Mouse (Mus musculus) hindbrain, embryonic 12.5 days (tissue): ENCODE data around the gene 1700057G04Rik. TPM values are rescaled to one million over a fixed set of nuclear protein-coding genes. Genes with fewer than 3 reads are reported as not detected.

ENCODE experiments used
- ATAC-seq: fragments of 200-750 bp; cut with Nextera tagmentation; 2 replicates; pipeline ENCODE4 v1.8.0; 2017; ENCODE audit warnings: moderate TSS enrichment; ENCODE audit not compliant: low FRiP score
- H3K27ac ChIP-seq: fragments of 300-500 bp; sonication (generic); 2 replicates; pipeline ENCODE4 v1.5.1; 2016; ENCODE audit warnings: mild to moderate bottlenecking
- H3K27me3 ChIP-seq: fragments of 300-500 bp; sonication (generic); 2 replicates; pipeline ENCODE4 v1.6.1; 2016; ENCODE audit warnings: mild to moderate bottlenecking
- H3K36me3 ChIP-seq: fragments of 300-500 bp; sonication (generic); 2 replicates; pipeline ENCODE4 v1.6.1; 2016; ENCODE audit warnings: mild to moderate bottlenecking
- H3K4me1 ChIP-seq: fragments of 300-500 bp; sonication (generic); 2 replicates; pipeline ENCODE4 v1.6.1; 2016
- H3K4me2 ChIP-seq: fragments of 300-500 bp; sonication (generic); replicated peaks from 2 replicates; pipeline ENCODE4 v1.6.1; 2016; ENCODE audit warnings: mild to moderate bottlenecking
- H3K4me3 ChIP-seq: fragments of 300-500 bp; sonication (generic); 2 replicates; pipeline ENCODE4 v1.5.1; 2016; ENCODE audit warnings: mild to moderate bottlenecking
- H3K9ac ChIP-seq: fragments of 300-500 bp; sonication (generic); 2 replicates; pipeline ENCODE4 v1.6.1; 2016; ENCODE audit warnings: mild to moderate bottlenecking, moderate library complexity
- H3K9me3 ChIP-seq: fragments of 300-500 bp; sonication (generic); replicated peaks from 2 replicates; pipeline ENCODE4 v1.6.1; 2016; ENCODE audit warnings: mild to moderate bottlenecking
- WGBS: fragments of 180-500 bp; shearing (Covaris S2); methylation state at CpG from one replicate; pipeline ENCODE4 v1.1.7; 2016; 5-methylcytosine and 5-hydroxymethylcytosine counted together
- microRNA-seq: library from miRNA; unstranded; fragments of <30 nt; microRNA quantifications from one replicate; pipeline ENCODE4, GENCODE M21; 2017
- polyA plus RNA-seq: library from polyadenylated mRNA; unstranded; fragments of >200 nt; fragmentation: Nextera tagmentation; extraction: Ambion mirVana; gene quantifications from 2 replicates; pipeline ENCODE4 v1.2.1, GENCODE M21; 2016

The 1700057G04Rik gene
- polyA plus RNA-seq, 1 experiment from 2014 or later, result not detected

- ATAC-seq, result no peak
- H3K9ac ChIP-seq, result no peak overlapping the region
- H3K36me3 ChIP-seq, result no peaks in the 10 kb centered on the region
- H3K27ac ChIP-seq, result no peak overlapping the region
- 65% methylated on average over 7 of the region's 7 CpGs for WGBS
- no peaks in the 10 kb centered on the region for H3K27me3 ChIP-seq
- H3K4me2 ChIP-seq, result no peak overlapping the region
- no peaks in the 10 kb centered on the region for H3K9me3 ChIP-seq
- H3K4me3 ChIP-seq, result no peak overlapping the region
- H3K4me1 ChIP-seq, result no peaks in the 10 kb centered on the region
Measured at GRCm38 (mm10) chr9:92374705-92375199, 65.6 kb downstream of the 1700057G04Rik start.

GRCm38 (mm10) chr9:92375378-92375777, 66.2 kb downstream of the 1700057G04Rik start:
- Histone ChIP-seq H3K4me3 (no peak overlapping the region), H3K9ac (no peak overlapping the region), H3K36me3 (no peaks in the 10 kb centered on the region), H3K27me3 (no peaks in the 10 kb centered on the region), H3K4me2 (no peak overlapping the region), H3K9me3 (no peaks in the 10 kb centered on the region), H3K4me1 (no peaks in the 10 kb centered on the region), H3K27ac (no peak overlapping the region)
- ATAC-seq, result no peak
- WGBS, result 71% methylated on average over 8 of the region's 8 CpGs

DNA sequence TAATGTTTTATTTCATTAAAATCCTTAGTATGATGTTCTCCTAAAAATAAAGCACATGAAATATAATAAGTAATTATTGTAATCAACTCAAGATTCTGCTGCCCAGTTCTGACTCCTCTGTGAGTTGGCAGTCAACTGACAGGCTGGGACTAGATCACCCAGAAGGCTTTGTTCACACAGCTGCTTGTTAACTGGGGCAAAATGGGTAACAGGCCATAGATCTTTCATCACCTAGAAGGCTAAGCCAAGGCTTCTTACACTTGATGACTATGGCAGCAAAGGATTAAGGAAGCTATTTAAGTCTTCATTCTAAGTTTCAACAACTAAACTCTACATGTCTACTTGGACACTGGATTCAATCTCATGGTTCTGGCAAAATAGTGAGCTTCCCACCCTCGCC, 68.8 kb downstream of the 1700057G04Rik start:
- Histone ChIP-seq H3K4me2 (no peak overlapping the region), H3K9me3 (no peaks in the 10 kb centered on the region), H3K27ac (no peak overlapping the region), H3K27me3 (no peaks in the 10 kb centered on the region), H3K4me3 (no peak overlapping the region), H3K9ac (no peak overlapping the region), H3K4me1 (no peaks in the 10 kb centered on the region), H3K36me3 (no peaks in the 10 kb centered on the region)
- 74% methylated on average over 1 of the region's 1 CpGs for WGBS
- no peak for ATAC-seq

GRCm38 (mm10) chr9:92379240-92379639, 70.1 kb downstream of the 1700057G04Rik start:
- 87% methylated on average over 5 of the region's 5 CpGs for WGBS
- Histone ChIP-seq H3K36me3 (no peaks in the 10 kb centered on the region), H3K4me2 (no peak overlapping the region), H3K9me3 (no peaks in the 10 kb centered on the region), H3K4me1 (no peaks in the 10 kb centered on the region), H3K9ac (no peak overlapping the region), H3K4me3 (no peak overlapping the region), H3K27ac (no peak overlapping the region), H3K27me3 (no peaks in the 10 kb centered on the region)
- no peak for ATAC-seq

GRCm38 (mm10) chr9:92383415-92383814, 74.2 kb downstream of the 1700057G04Rik start:
- no peak overlapping the region for H3K4me2 ChIP-seq
- H3K27me3 ChIP-seq, result no peaks in the 10 kb centered on the region
- no peaks in the 10 kb centered on the region for H3K4me1 ChIP-seq
- no peak overlapping the region for H3K4me3 ChIP-seq
- H3K9me3 ChIP-seq, result no peaks in the 10 kb centered on the region
- WGBS, result 77% methylated on average over 3 of the region's 3 CpGs
- no peak for ATAC-seq
- no peaks in the 10 kb centered on the region for H3K36me3 ChIP-seq
- H3K27ac ChIP-seq, result no peak overlapping the region
- H3K9ac ChIP-seq, result no peak overlapping the region

- H3K36me3 ChIP-seq, result no peaks in the 10 kb centered on the region
- no peaks in the 10 kb centered on the region for H3K4me1 ChIP-seq
- H3K27me3 ChIP-seq, result no peaks in the 10 kb centered on the region
- no peaks in the 10 kb centered on the region for H3K9me3 ChIP-seq
- H3K4me3 ChIP-seq, result no peak overlapping the region
- no peak overlapping the region for H3K27ac ChIP-seq
- no peak for ATAC-seq
- 74% methylated on average over 3 of the region's 3 CpGs for WGBS
- no peak overlapping the region for H3K9ac ChIP-seq
- H3K4me2 ChIP-seq, result no peak overlapping the region
Measured at GRCm38 (mm10) chr9:92384401-92384800, 75.2 kb downstream of the 1700057G04Rik start.

- Histone ChIP-seq H3K36me3 (no peaks in the 10 kb centered on the region), H3K27me3 (no peaks in the 10 kb centered on the region), H3K27ac (no peak overlapping the region), H3K4me3 (no peak overlapping the region), H3K4me2 (no peak overlapping the region), H3K9ac (no peak overlapping the region), H3K4me1 (no peaks in the 10 kb centered on the region), H3K9me3 (no peaks in the 10 kb centered on the region)
- 94% methylated on average over 1 of the region's 1 CpGs for WGBS
- ATAC-seq, result no peak
Measured at GRCm38 (mm10) chr9:92385831-92386230, 76.7 kb downstream of the 1700057G04Rik start.

GRCm38 (mm10) chr9:92386871-92387270, 77.7 kb downstream of the 1700057G04Rik start:
- Histone ChIP-seq H3K36me3 (no peaks in the 10 kb centered on the region), H3K4me2 (no peak overlapping the region), H3K4me3 (no peak overlapping the region), H3K9ac (no peak overlapping the region), H3K27ac (no peak overlapping the region), H3K9me3 (no peaks in the 10 kb centered on the region), H3K27me3 (no peaks in the 10 kb centered on the region), H3K4me1 (no peaks in the 10 kb centered on the region)
- no peak for ATAC-seq
- 80% methylated on average over 1 of the region's 1 CpGs for WGBS

- H3K9me3 ChIP-seq, result no peaks in the 10 kb centered on the region
- WGBS, result 88% methylated on average over 1 of the region's 1 CpGs
- no peaks in the 10 kb centered on the region for H3K27me3 ChIP-seq
- ATAC-seq, result no peak
- no peak overlapping the region for H3K27ac ChIP-seq
- H3K9ac ChIP-seq, result no peak overlapping the region
- no peaks in the 10 kb centered on the region for H3K36me3 ChIP-seq
- no peak overlapping the region for H3K4me3 ChIP-seq
- H3K4me1 ChIP-seq, result no peaks in the 10 kb centered on the region
- H3K4me2 ChIP-seq, result no peak overlapping the region
Measured at GRCm38 (mm10) chr9:92387404-92387803, 78.2 kb downstream of the 1700057G04Rik start.

GRCm38 (mm10) chr9:92402628-92403027, 93.5 kb downstream of the 1700057G04Rik start:
- no peaks in the 10 kb centered on the region for H3K27me3 ChIP-seq
- no peak overlapping the region for H3K4me2 ChIP-seq
- H3K9me3 ChIP-seq, result no peaks in the 10 kb centered on the region
- ATAC-seq, result no peak
- H3K36me3 ChIP-seq, result no peaks in the 10 kb centered on the region
- WGBS, result 84% methylated on average over 5 of the region's 5 CpGs
- no peak overlapping the region for H3K9ac ChIP-seq
- no peak overlapping the region for H3K4me3 ChIP-seq
- H3K27ac ChIP-seq, result no peak overlapping the region
- H3K4me1 ChIP-seq, result no peaks in the 10 kb centered on the region

Small RNA genes within 50 kb of the gene (microRNA-seq; reads per million reads assigned to microRNA genes)
- not detected for gene Mir6386

Other genes with a start within 250 kb of the 1700057G04Rik start
- gene Plscr5, start 116.4 kb upstream of the 1700057G04Rik start, polyA plus RNA-seq, result not detected in 2 replicates
- gene Plscr1, start 59.6 kb upstream of the 1700057G04Rik start, polyA plus RNA-seq, result 20.8 and 21.8 TPM in 2 replicates
- 1.9 and 2.2 TPM in 2 replicates for gene Plscr2, start 33.8 kb upstream of the 1700057G04Rik start, polyA plus RNA-seq
- gene Plscr4, start 148.0 kb downstream of the 1700057G04Rik start, polyA plus RNA-seq, result 2.3 and 2.7 TPM in 2 replicates
- 48.6 and 58.2 TPM in 2 replicates for gene Plod2, start 232.8 kb downstream of the 1700057G04Rik start, polyA plus RNA-seq